Mouse (Mus musculus): Measurements from ENCODE around the gene Galnt10. TPM values are rescaled to one million over a fixed set of nuclear protein-coding genes. Genes with fewer than 3 reads are reported as not detected.

Gene Galnt10
- polyA plus RNA-seq, 1 experiment from 2014 or later, result 12.3 TPM

DNA sequence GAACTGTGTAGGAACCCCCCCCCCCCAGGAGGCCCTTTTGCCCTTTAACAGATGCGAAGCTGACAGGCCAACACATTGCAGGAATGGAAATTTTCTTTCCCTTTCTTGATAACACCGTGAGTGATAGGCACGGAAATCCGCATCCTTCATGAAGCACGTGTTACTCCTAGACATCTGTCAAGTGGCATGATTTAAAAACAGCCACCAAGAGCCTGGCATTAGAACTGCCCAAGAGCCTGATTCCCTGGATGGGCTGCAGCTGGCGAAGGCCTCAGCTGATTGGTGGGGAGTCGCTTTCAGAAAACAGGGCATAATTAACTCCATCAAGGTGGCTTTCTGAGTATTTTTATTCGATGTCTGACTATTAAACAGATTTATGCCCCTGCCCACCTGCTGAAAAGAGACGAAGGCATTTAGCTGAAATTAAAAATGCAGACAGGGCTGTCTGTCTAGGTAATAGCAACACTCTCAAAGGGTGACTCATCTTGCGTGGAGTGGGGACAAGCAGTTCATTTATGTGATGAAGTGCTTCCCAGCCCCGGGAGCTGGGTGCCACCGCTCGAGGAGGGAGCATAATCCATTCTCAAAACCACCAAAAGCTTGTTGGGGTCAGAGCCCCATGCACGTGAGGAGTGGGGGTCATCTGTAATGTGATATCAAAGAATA lies 108.4 kb downstream of the Galnt10 start:
- Histone ChIP-seq H3K4me2 (ENCODE audit: low read length) (no peak overlapping the region), H3K27ac (ENCODE audit: low read depth, low read length) (no peak overlapping the region), H3K4me3 (ENCODE audit: low read length) (no peak overlapping the region), H3K4me1 (ENCODE audit: control insufficient read depth, insufficient read depth, low read depth, low read length) (no peaks in the 10 kb centered on the region), H3K9me3 (ENCODE audit: control insufficient read depth, low read length) (no peaks in the 10 kb centered on the region), H3K36me3 (ENCODE audit: control insufficient read depth, insufficient read depth, low read length) (no peaks in the 10 kb centered on the region), H3K27me3 (replicated peaks; ENCODE audit: control insufficient read depth, insufficient read depth, low read length) (no peaks in the 10 kb centered on the region), H3K9ac (ENCODE audit: low read depth, low read length) (no peak overlapping the region)
- 55% methylated on average over 14 of the region's 14 CpGs for WGBS
- peak; percentile 34; the same call in 1 of the 2 replicates for ATAC-seq

DNA sequence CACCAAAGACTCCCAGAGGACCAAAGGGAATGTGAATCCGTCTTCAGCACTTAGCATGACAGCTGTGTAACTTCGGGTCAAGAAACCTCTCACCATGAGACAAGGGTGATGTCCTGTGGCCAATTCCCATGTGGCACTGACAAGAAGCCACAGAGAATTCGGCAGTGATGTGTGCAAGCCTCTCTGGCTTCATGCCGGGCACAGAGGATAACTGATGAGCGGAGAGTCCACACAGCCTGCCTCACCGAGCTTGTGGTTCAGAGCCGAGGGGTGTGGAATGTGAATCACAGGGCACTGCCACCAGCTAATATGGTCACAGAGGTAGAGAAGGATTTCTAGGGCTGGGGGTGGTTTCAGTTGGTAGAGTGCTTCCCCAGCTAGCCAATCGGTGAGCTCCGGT lies 113.4 kb downstream of the Galnt10 start:
- no peaks in the 10 kb centered on the region for H3K9me3 ChIP-seq (ENCODE audit: control insufficient read depth, low read length)
- no peak overlapping the region for H3K27ac ChIP-seq (ENCODE audit: low read depth, low read length)
- no peaks in the 10 kb centered on the region for H3K36me3 ChIP-seq (ENCODE audit: control insufficient read depth, insufficient read depth, low read length)
- no peak overlapping the region for H3K4me2 ChIP-seq (ENCODE audit: low read length)
- no peak overlapping the region for H3K9ac ChIP-seq (ENCODE audit: low read depth, low read length)
- peaks cover 5% of the 10 kb centered on the region; the same call in 1 of the 2 replicates for H3K4me1 ChIP-seq (ENCODE audit: control insufficient read depth, insufficient read depth, low read depth, low read length)
- ATAC-seq, result no peak
- WGBS, result 65% methylated on average over 9 of the region's 9 CpGs
- no peaks in the 10 kb centered on the region for H3K27me3 ChIP-seq (replicated peaks; ENCODE audit: control insufficient read depth, insufficient read depth, low read length)
- H3K4me3 ChIP-seq (ENCODE audit: low read length), result no peak overlapping the region

DNA sequence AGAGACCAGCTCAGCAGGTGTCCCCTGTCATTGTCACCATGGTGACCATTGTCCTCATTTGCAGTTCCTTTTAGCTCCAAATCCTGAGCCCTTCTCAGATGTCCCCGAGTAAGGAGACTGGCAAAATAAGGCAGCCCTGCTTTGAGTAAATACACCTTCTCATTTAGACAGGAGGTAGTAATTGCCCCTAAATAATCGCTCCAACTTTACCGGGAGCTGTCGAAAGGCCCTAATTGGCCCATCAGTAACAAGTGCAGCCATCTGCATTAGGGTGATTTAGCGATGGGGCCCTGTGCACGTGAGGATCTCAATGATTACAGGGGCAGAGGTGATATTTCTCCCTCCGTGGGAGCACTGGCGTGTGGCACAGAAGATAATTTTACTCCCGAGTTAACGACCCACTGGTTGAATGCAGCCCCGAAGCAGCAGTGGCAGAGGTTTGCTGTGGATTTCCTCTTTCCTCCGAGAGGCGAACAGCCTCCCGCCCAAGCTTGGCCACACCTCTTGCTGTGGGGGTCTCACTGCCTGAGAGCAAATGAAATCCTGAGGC lies 115.3 kb downstream of the Galnt10 start:
- H3K4me2 ChIP-seq (ENCODE audit: low read length), result no peak overlapping the region
- 16% methylated on average over 13 of the region's 14 CpGs for WGBS
- H3K9ac ChIP-seq (ENCODE audit: low read depth, low read length), result no peak overlapping the region

DNA sequence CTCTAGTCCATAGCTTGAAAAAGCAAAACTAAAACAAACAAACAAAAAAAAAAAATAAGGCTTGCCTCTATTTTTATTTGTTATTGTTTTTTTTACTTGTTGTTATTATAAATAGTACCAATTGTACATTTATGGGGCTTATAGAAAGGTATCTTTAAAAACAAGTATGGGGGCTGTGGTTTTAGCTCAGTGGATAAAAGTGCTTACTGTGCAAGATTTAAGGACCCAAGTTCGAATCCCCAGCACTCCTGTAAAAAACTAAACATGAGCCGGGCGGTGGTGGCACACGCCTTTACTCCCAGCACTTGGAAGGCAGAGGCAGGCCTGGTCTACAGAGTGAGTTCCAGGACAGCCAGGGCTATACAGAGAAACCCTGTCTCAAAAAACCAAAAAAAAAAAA lies 116.1 kb downstream of the Galnt10 start:
- no peak for ATAC-seq
- Histone ChIP-seq H3K4me2 (ENCODE audit: low read length) (no peak overlapping the region), H3K4me3 (ENCODE audit: low read length) (no peak overlapping the region), H3K9ac (ENCODE audit: low read depth, low read length) (no peak overlapping the region), H3K9me3 (ENCODE audit: control insufficient read depth, low read length) (no peaks in the 10 kb centered on the region), H3K27ac (ENCODE audit: low read depth, low read length) (no peak overlapping the region), H3K27me3 (replicated peaks; ENCODE audit: control insufficient read depth, insufficient read depth, low read length) (no peaks in the 10 kb centered on the region), H3K4me1 (ENCODE audit: control insufficient read depth, insufficient read depth, low read depth, low read length) (peaks cover 5% of the 10 kb centered on the region; the same call in 1 of the 2 replicates), H3K36me3 (ENCODE audit: control insufficient read depth, insufficient read depth, low read length) (no peaks in the 10 kb centered on the region)
- WGBS, result 98% methylated on average over 4 of the region's 4 CpGs

More for the DNA sequence above, 115.3 kb downstream of the Galnt10 start:
- H3K27me3 ChIP-seq (replicated peaks; ENCODE audit: control insufficient read depth, insufficient read depth, low read length), result no peaks in the 10 kb centered on the region
- peak; percentile 54 for ATAC-seq
- no peak overlapping the region for H3K27ac ChIP-seq (ENCODE audit: low read depth, low read length)
- peaks cover 5% of the 10 kb centered on the region; the same call in 1 of the 2 replicates for H3K4me1 ChIP-seq (ENCODE audit: control insufficient read depth, insufficient read depth, low read depth, low read length)
- no peaks in the 10 kb centered on the region for H3K36me3 ChIP-seq (ENCODE audit: control insufficient read depth, insufficient read depth, low read length)
- no peaks in the 10 kb centered on the region for H3K9me3 ChIP-seq (ENCODE audit: control insufficient read depth, low read length)
- H3K4me3 ChIP-seq (ENCODE audit: low read length), result no peak overlapping the region

DNA sequence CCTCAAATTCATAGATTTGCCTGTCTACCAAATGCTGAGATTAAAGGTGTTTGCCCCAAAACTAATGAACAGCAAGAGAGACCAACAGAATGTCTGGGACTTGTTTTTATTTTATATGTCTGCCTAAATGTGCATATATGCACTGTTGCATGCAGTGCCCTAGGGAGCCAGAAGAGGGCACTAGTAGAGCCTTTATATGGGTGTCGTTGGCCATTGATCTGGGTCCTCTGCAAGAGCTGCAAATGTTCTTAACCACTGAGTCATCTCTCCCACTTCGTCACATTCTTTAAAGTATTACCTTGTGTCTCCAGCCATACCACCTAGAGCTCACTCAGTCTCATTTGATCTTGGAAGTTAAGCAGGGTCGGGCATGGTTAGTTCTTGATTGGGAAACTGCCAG lies 118.9 kb downstream of the Galnt10 start:
- Histone ChIP-seq H3K36me3 (ENCODE audit: control insufficient read depth, insufficient read depth, low read length) (no peaks in the 10 kb centered on the region), H3K27me3 (replicated peaks; ENCODE audit: control insufficient read depth, insufficient read depth, low read length) (no peaks in the 10 kb centered on the region; the same call in 1 of the 2 replicates), H3K9ac (ENCODE audit: low read depth, low read length) (no peak overlapping the region), H3K27ac (ENCODE audit: low read depth, low read length) (no peak overlapping the region), H3K4me2 (ENCODE audit: low read length) (no peak overlapping the region), H3K9me3 (ENCODE audit: control insufficient read depth, low read length) (no peaks in the 10 kb centered on the region), H3K4me3 (ENCODE audit: low read length) (no peak overlapping the region), H3K4me1 (ENCODE audit: control insufficient read depth, insufficient read depth, low read depth, low read length) (peaks cover 5% of the 10 kb centered on the region; the same call in 1 of the 2 replicates)
- 89% methylated on average over 3 of the region's 3 CpGs for WGBS
- ATAC-seq, result no peak

DNA sequence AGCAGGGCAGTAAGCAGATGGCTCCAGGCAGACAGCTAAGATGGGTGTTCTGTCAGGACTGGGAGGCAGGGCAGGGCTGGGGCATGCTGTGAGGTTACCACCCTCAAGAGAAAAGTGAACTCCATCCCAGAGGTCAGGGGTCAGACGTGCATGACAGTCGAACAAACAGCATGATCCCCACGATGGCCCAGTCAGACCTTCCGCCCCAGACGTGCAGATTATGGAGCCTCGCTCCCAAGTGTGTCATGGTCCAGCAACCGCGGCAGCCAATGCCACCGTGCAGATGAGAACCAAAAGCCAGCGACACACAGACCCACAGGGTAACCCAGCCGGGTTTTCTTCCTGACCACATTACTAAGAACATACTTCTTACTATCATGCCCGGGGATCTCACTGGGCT lies 121.4 kb downstream of the Galnt10 start:
- Histone ChIP-seq H3K4me2 (ENCODE audit: low read length) (no peak overlapping the region), H3K4me3 (ENCODE audit: low read length) (no peak overlapping the region), H3K27ac (ENCODE audit: low read depth, low read length) (no peak overlapping the region), H3K36me3 (ENCODE audit: control insufficient read depth, insufficient read depth, low read length) (no peaks in the 10 kb centered on the region), H3K4me1 (ENCODE audit: control insufficient read depth, insufficient read depth, low read depth, low read length) (no peaks in the 10 kb centered on the region; the same call in 1 of the 2 replicates), H3K9me3 (ENCODE audit: control insufficient read depth, low read length) (no peaks in the 10 kb centered on the region), H3K9ac (ENCODE audit: low read depth, low read length) (no peak overlapping the region), H3K27me3 (replicated peaks; ENCODE audit: control insufficient read depth, insufficient read depth, low read length) (no peaks in the 10 kb centered on the region; the same call in 1 of the 2 replicates)
- ATAC-seq, result no peak
- WGBS, result 24% methylated on average over 12 of the region's 12 CpGs

DNA sequence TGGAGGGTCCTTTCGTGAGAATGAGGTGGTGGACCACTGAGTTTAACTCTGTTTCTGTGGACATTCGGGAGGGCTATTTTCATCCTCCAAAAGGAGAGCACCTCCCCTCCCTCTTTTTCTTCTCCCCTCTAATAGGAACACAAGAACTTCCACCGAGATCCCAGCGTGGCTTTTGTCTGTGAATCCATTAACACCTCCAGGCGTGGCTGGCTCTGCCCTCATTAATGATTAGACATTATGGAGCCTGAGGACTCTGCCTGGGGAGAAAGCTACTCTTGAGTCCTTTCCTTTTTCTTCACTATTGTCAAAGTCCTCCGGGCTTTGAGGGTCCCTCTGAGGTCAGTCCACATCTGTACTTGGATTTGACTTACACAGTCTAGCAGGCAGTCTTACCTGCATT lies 121.9 kb downstream of the Galnt10 start:
- WGBS, result 27% methylated on average over 6 of the region's 6 CpGs
- no peaks in the 10 kb centered on the region for H3K9me3 ChIP-seq (ENCODE audit: control insufficient read depth, low read length)
- no peak overlapping the region for H3K9ac ChIP-seq (ENCODE audit: low read depth, low read length)
- H3K27ac ChIP-seq (ENCODE audit: low read depth, low read length), result no peak overlapping the region
- ATAC-seq, result no peak
- no peaks in the 10 kb centered on the region; the same call in 1 of the 2 replicates for H3K27me3 ChIP-seq (replicated peaks; ENCODE audit: control insufficient read depth, insufficient read depth, low read length)
- no peak overlapping the region for H3K4me2 ChIP-seq (ENCODE audit: low read length)
- no peaks in the 10 kb centered on the region; the same call in 1 of the 2 replicates for H3K4me1 ChIP-seq (ENCODE audit: control insufficient read depth, insufficient read depth, low read depth, low read length)
- H3K4me3 ChIP-seq (ENCODE audit: low read length), result no peak overlapping the region
- H3K36me3 ChIP-seq (ENCODE audit: control insufficient read depth, insufficient read depth, low read length), result no peaks in the 10 kb centered on the region

DNA sequence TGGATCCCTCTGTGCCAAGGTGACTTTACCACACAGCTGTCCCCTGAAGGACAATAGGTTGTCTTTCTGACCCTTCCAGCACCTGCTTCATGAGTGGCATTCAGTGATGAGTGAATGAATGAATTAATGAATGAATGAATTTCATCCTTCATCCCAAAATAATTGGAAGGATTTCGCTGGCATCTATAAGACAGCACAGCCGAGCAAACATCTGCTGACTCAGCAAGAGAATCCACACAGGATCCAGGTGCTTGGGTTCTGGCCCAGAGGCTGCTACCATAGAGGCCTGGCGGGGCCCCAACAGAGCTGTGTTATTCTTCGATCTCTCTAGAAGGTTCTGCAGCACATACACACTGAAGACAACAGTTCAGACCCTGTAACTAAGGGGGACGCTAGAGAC lies 125.5 kb downstream of the Galnt10 start:
- no peak for ATAC-seq

DNA sequence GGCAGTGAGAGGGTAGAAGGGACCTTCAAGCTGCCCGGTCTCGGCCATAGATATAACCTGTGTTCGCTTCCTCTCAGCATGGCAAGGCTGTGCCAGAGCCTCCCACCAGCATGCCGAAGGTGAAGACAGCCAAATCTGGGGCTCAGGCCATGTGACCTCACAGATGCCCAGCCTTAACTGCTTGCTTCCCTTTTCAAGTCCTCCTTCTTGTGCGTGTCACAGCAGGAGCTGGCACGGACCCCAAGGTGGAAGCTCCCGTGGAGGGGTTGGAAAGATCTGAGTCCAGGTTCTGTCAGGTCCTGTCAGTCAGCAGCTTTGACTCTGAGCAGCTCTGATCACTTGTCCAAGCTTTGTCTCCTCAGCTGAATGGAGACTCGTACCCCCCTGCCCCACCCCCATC lies 126.4 kb downstream of the Galnt10 start:
- ATAC-seq, result no peak
- H3K36me3 ChIP-seq (ENCODE audit: control insufficient read depth, insufficient read depth, low read length), result no peaks in the 10 kb centered on the region
- 82% methylated on average over 8 of the region's 8 CpGs for WGBS
- no peak overlapping the region for H3K27ac ChIP-seq (ENCODE audit: low read depth, low read length)
- H3K9ac ChIP-seq (ENCODE audit: low read depth, low read length), result no peak overlapping the region
- H3K27me3 ChIP-seq (replicated peaks; ENCODE audit: control insufficient read depth, insufficient read depth, low read length), result no peaks in the 10 kb centered on the region; the same call in 1 of the 2 replicates
- H3K9me3 ChIP-seq (ENCODE audit: control insufficient read depth, low read length), result no peaks in the 10 kb centered on the region
- H3K4me2 ChIP-seq (ENCODE audit: low read length), result no peak overlapping the region
- no peak overlapping the region for H3K4me3 ChIP-seq (ENCODE audit: low read length)
- peaks cover 12% of the 10 kb centered on the region for H3K4me1 ChIP-seq (ENCODE audit: control insufficient read depth, insufficient read depth, low read depth, low read length)

More for the DNA sequence above, 125.5 kb downstream of the Galnt10 start:
- Histone ChIP-seq H3K4me1 (ENCODE audit: control insufficient read depth, insufficient read depth, low read depth, low read length) (peaks cover 12% of the 10 kb centered on the region), H3K27me3 (replicated peaks; ENCODE audit: control insufficient read depth, insufficient read depth, low read length) (no peaks in the 10 kb centered on the region; the same call in 1 of the 2 replicates), H3K4me3 (ENCODE audit: low read length) (no peak overlapping the region), H3K27ac (ENCODE audit: low read depth, low read length) (no peak overlapping the region), H3K36me3 (ENCODE audit: control insufficient read depth, insufficient read depth, low read length) (no peaks in the 10 kb centered on the region), H3K9me3 (ENCODE audit: control insufficient read depth, low read length) (no peaks in the 10 kb centered on the region), H3K9ac (ENCODE audit: low read depth, low read length) (no peak overlapping the region), H3K4me2 (ENCODE audit: low read length) (no peak overlapping the region)
- 83% methylated on average over 5 of the region's 5 CpGs for WGBS
